Mouse (Mus musculus) CH12.LX (cell line): Measurements from ENCODE around the gene C1ra. TPM values are rescaled to one million over a fixed set of nuclear protein-coding genes. Genes with fewer than 3 reads are reported as not detected.
"Not testable (repeated sequence)": the region's sequence is repeated elsewhere in the genome, so short reads cannot be mapped to it uniquely, and the experiment has no call there.

ENCODE experiments used
- DNase-seq: peaks from one replicate; pipeline ENCODE4 v3.0.0-alpha.2; 2013; ENCODE audit errors: extremely low read depth
- H3K27ac ChIP-seq: 2 replicates; pipeline ENCODE4 v1.5.1; 2012; ENCODE audit warnings: low read depth, mild to moderate bottlenecking, control low read depth, moderate library complexity; ENCODE audit not compliant: insufficient read depth
- H3K27me3 ChIP-seq: replicated peaks from 2 replicates; pipeline ENCODE3; 2012; ENCODE audit warnings: inconsistent platforms
- H3K36me3 ChIP-seq, 2 experiments: replicated peaks in 1 of 2; 2 replicates each; pipeline versions ENCODE3 to v1.6.1; 2012; ENCODE audit warnings: inconsistent platforms in 1 of 2, low read length in 1 of 2, mild to moderate bottlenecking in 1 of 2, mixed read lengths in 1 of 2, moderate library complexity in 1 of 2; ENCODE audit not compliant: control insufficient read depth in 1 of 2, insufficient read depth in 1 of 2
- H3K4me1 ChIP-seq, 2 experiments: 2 replicates each; pipeline ENCODE4 v1.6.1; 2012; ENCODE audit warnings: inconsistent platforms in 1 of 2, moderate library complexity in 1 of 2; ENCODE audit not compliant: insufficient read depth in 2 of 2, control insufficient read depth in 1 of 2
- H3K4me2 ChIP-seq: 2 replicates; pipeline ENCODE4 v1.6.1; 2012; ENCODE audit warnings: low read depth, mild to moderate bottlenecking, control low read depth; ENCODE audit not compliant: poor library complexity, insufficient read depth, severe bottlenecking
- H3K4me3 ChIP-seq, 3 experiments: fragments of 150-350 bp in 1 of 3; sonication (generic) in 1 of 3; replicated peaks in 1 of 3; 2 replicates each; pipeline versions ENCODE3 to v1.5.1; 2011 to 2012; ENCODE audit warnings: low read depth in 2 of 3, low read length in 2 of 3, mild to moderate bottlenecking in 2 of 3, moderate library complexity in 2 of 3, control low read depth in 1 of 3, improper control_type of control experiment in 1 of 3, inconsistent platforms in 1 of 3, mixed read lengths in 1 of 3; ENCODE audit not compliant: poor library complexity in 1 of 3
- H3K79me2 ChIP-seq: replicated peaks from 2 replicates; pipeline ENCODE4 v1.6.1; 2012; ENCODE audit warnings: mild to moderate bottlenecking, moderate library complexity; ENCODE audit not compliant: control insufficient read depth, poor library complexity, insufficient read depth, severe bottlenecking; ENCODE audit errors: extremely low read depth
- H3K9ac ChIP-seq: 2 replicates; pipeline ENCODE4 v1.6.1; 2012; ENCODE audit warnings: low read depth, mild to moderate bottlenecking, control low read depth, moderate library complexity; ENCODE audit not compliant: insufficient read depth
- H3K9me3 ChIP-seq: replicated peaks from 2 replicates; pipeline ENCODE3; 2012; ENCODE audit warnings: low read length, inconsistent platforms, mixed read lengths
- CTCF ChIP-seq, 2 experiments: IDR thresholded peaks in 1 of 2; conservative IDR thresholded peaks in 1 of 2; 2 replicates each; pipeline ENCODE4 v1.5.1; 2011 to 2012; ENCODE audit warnings: low read depth in 2 of 2, low read length in 2 of 2, improper control_type of control experiment in 1 of 2, inconsistent platforms in 1 of 2, mild to moderate bottlenecking in 1 of 2, moderate library complexity in 1 of 2
- EP300 ChIP-seq: IDR thresholded peaks from 2 replicates; pipeline ENCODE4 v1.6.1; 2011; ENCODE audit warnings: low read length, improper control_type of control experiment
- ETS1 ChIP-seq: conservative IDR thresholded peaks from 2 replicates; pipeline ENCODE4 v1.6.1; 2012; ENCODE audit warnings: low read depth, mild to moderate bottlenecking, inconsistent platforms, low read length, improper control_type of control experiment, moderate library complexity
- IRF4 ChIP-seq: IDR thresholded peaks from 2 replicates; pipeline ENCODE4 v1.6.1; 2014; ENCODE audit warnings: low read depth, mild to moderate bottlenecking, inconsistent platforms, low read length, improper control_type of control experiment
- POLR2A ChIP-seq: IDR thresholded peaks from 2 replicates; pipeline ENCODE4 v1.6.1; 2011; ENCODE audit warnings: low read depth, mild to moderate bottlenecking, improper control_type of control experiment, low read length
- RAD21 ChIP-seq: IDR thresholded peaks from 2 replicates; pipeline ENCODE4 v1.6.1; 2011; ENCODE audit warnings: low read depth, mild to moderate bottlenecking, low read length, improper control_type of control experiment, moderate library complexity
- SMC3 ChIP-seq: IDR thresholded peaks from 2 replicates; pipeline ENCODE4 v1.6.1; 2011; ENCODE audit warnings: low read depth, low read length, improper control_type of control experiment
- ZNF384 ChIP-seq: IDR thresholded peaks from 2 replicates; pipeline ENCODE4 v1.6.1; 2012; ENCODE audit warnings: low read depth, low read length, improper control_type of control experiment, inconsistent platforms
- dilution Hi-C: fragments of 300-500 bp; cut with MboI; formaldehyde crosslinking; loops from 2 replicates; pipeline ENCODE4 v1.14.3; 2020; ENCODE audit warnings: low sequenced_read_pairs; ENCODE audit not compliant: extremely low pct_unique_long_range_greater_than_20kb, extremely low pct_ligation_motif_present
- in situ Hi-C: fragments of 300-500 bp; cut with MboI; formaldehyde crosslinking; loops from 3 replicates; pipeline ENCODE4 v1.14.3; 2019; ENCODE audit warnings: low sequenced_read_pairs, low pct_ligation_motif_present, low pct_unique_long_range_greater_than_20kb, mixed read lengths
- polyA plus RNA-seq: library from polyadenylated mRNA; unstranded; fragments of >175 nt; gene quantifications from 2 replicates; pipeline ENCODE4 v1.2.1, GENCODE M21; 2012; ENCODE audit warnings: low read depth; ENCODE audit not compliant: insufficient read length
- total RNA-seq, 2 experiments: library from RNA; depleted of rRNA; stranded (reverse); fragments of 300-350 nt in 1 of 2; fragments of >200 nt in 1 of 2; gene quantifications; 2 replicates each; pipeline ENCODE4 v1.2.3; 2012 to 2014

C1ra gene
- total and polyA plus RNA-seq, 3 experiments: 8.4 to 21.9 (median 19.8) TPM

GRCm38 (mm10) chr6:124536125-124536829, 24.1 kb downstream of the C1ra start:
- H3K4me3 ChIP-seq, H3K9ac ChIP-seq, H3K27me3 ChIP-seq, H3K9me3 ChIP-seq, H3K27ac ChIP-seq, H3K79me2 ChIP-seq, H3K36me3 ChIP-seq: not testable (repeated sequence)
- TF ChIP-seq IRF4 (0 out of 2 replicates have a peak, but pooled peaks have one; percentile 17), EP300 (peak; percentile 46; the same call in 1 of the 2 replicates)
- TF ChIP-seq, all 38 proteins: peak for 2; not testable (repeated sequence) for 36
- peak overlapping the region; percentile 5; the same call in 1 of the 2 replicates for H3K4me2 ChIP-seq
- dilution Hi-C loops, H3K4me1 ChIP-seq, in situ Hi-C loops: not testable (repeated sequence)
- peak; percentile 42 for DNase-seq

- H3K9me3 ChIP-seq, H3K27ac ChIP-seq, H3K36me3 ChIP-seq, H3K4me1 ChIP-seq, dilution Hi-C loops, H3K79me2 ChIP-seq, H3K27me3 ChIP-seq, H3K4me2 ChIP-seq, H3K4me3 ChIP-seq, H3K9ac ChIP-seq, DNase-seq: not testable (repeated sequence)
- in situ Hi-C loops: loop anchor here (10.0 kb wide), 1 partner anchor 66 kb away; no protein-coding TSS in a partner anchor
Measured at GRCm38 (mm10) chr6:124541176-124541575, 29.0 kb downstream of the C1ra start.

GRCm38 (mm10) chr6:124542284-124542683, 30.1 kb downstream of the C1ra start, which contains the start of gene C1s1:
TSS of gene C1s1 (minus strand) at chr6:124542359.
- H3K27me3 ChIP-seq, H3K4me3 ChIP-seq, H3K79me2 ChIP-seq, H3K27ac ChIP-seq, H3K9ac ChIP-seq, dilution Hi-C loops, H3K4me1 ChIP-seq, H3K4me2 ChIP-seq, H3K36me3 ChIP-seq, H3K9me3 ChIP-seq: not testable (repeated sequence)
- in situ Hi-C loops: loop anchor here (10.0 kb wide), 1 partner anchor 67 kb away; no protein-coding TSS in a partner anchor
- DNase-seq: peak; percentile 27
- TF ChIP-seq SMC3 (peak; percentile 31), CTCF (conservative IDR thresholded peaks at IDR 0.05 in 1 of 2, IDR thresholded peaks at IDR 0.05 in 1 of 2; ENCODE audit: low read depth in 2 of 2, low read length in 2 of 2) (peak; percentile 50 to 64), RAD21 (peak; percentile 49)

GRCm38 (mm10) chr6:124544466-124544865, 32.3 kb downstream of the C1ra start:
- dilution Hi-C loops (no loop called here), in situ Hi-C loops (loop anchor here (10.0 kb wide), 1 partner anchor 70 kb away; no protein-coding TSS in a partner anchor)
- Histone ChIP-seq H3K4me3 (no peak overlapping the region), H3K4me2 (no peak overlapping the region), H3K79me2 (no peaks in the 10 kb centered on the region), H3K9me3 (no peaks in the 10 kb centered on the region), H3K36me3 (no peaks in the 10 kb centered on the region), H3K9ac (no peak overlapping the region), H3K4me1 (peaks cover 2 to 9% of the 10 kb centered on the region in 2 experiments; a peak in 1 of 4 replicates), H3K27ac (no peak overlapping the region), H3K27me3 (no peaks in the 10 kb centered on the region)
- no peak for DNase-seq
- TF ChIP-seq POLR2A: no peak
- peak; percentile 64 for TF ChIP-seq ZNF384
- peak; percentile 19 for TF ChIP-seq SMC3
- peak; percentile 47 for TF ChIP-seq RAD21
- TF ChIP-seq CTCF (conservative IDR thresholded peaks at IDR 0.05 in 1 of 2, IDR thresholded peaks at IDR 0.05 in 1 of 2; ENCODE audit: low read depth in 2 of 2, low read length in 2 of 2): peak in 1 of 2 experiments; percentile 59; a peak in 2 of 4 replicates
- no peak for TF ChIP-seq ETS1
